Mouse (Mus musculus) thymus, adult 2 months (tissue): ENCODE data around the gene Grik1. TPM values are rescaled to one million over a fixed set of nuclear protein-coding genes. Genes with fewer than 3 reads are reported as not detected.

Experiments used
- DNase-seq: peaks from one replicate; pipeline ENCODE4 v3.0.0; 2021
- H3K27ac ChIP-seq: fragments of 200-500 bp; 2 replicates; pipeline ENCODE4 v1.5.1; 2012; ENCODE audit warnings: low read length, control low read depth; ENCODE audit not compliant: control insufficient read depth, insufficient read depth
- H3K27me3 ChIP-seq: fragments of 200-500 bp; 2 replicates; pipeline ENCODE4 v1.6.1; 2012; ENCODE audit warnings: mild to moderate bottlenecking, low read length, moderate library complexity, mixed read lengths; ENCODE audit not compliant: control insufficient read depth, insufficient read depth
- H3K36me3 ChIP-seq: fragments of 200-500 bp; 2 replicates; pipeline ENCODE4 v1.6.1; 2012; ENCODE audit warnings: mild to moderate bottlenecking, low read length, moderate library complexity; ENCODE audit not compliant: control insufficient read depth, insufficient read depth
- H3K4me1 ChIP-seq: fragments of 200-500 bp; replicated peaks from 2 replicates; pipeline ENCODE4 v1.6.1; 2012; ENCODE audit warnings: low read length; ENCODE audit not compliant: control insufficient read depth, insufficient read depth
- H3K4me3 ChIP-seq: fragments of 200-500 bp; 2 replicates; pipeline ENCODE4 v1.5.1; 2012; ENCODE audit warnings: mild to moderate bottlenecking, low read length, control low read depth, moderate library complexity; ENCODE audit not compliant: control insufficient read depth, insufficient read depth
- CTCF ChIP-seq: fragments of 200-500 bp; IDR thresholded peaks from 2 replicates; pipeline ENCODE4 v1.5.1; 2012; ENCODE audit warnings: mild to moderate bottlenecking, control low read depth, low read length, moderate library complexity, borderline replicate concordance; ENCODE audit not compliant: control insufficient read depth, poor library complexity, insufficient read depth; ENCODE audit errors: extremely low read depth
- POLR2A ChIP-seq: fragments of 200-500 bp; IDR thresholded peaks from 2 replicates; pipeline ENCODE4 v1.6.1; 2012; ENCODE audit warnings: mild to moderate bottlenecking, low read length, control low read depth, moderate library complexity; ENCODE audit not compliant: control insufficient read depth, poor library complexity, insufficient read depth; ENCODE audit errors: extremely low read depth
- WGBS: fragments of 180-500 bp; shearing (Covaris S2); methylation state at CpG from one replicate; pipeline ENCODE4 v1.1.7; 2018; 5-methylcytosine and 5-hydroxymethylcytosine counted together
- polyA plus RNA-seq: library from polyadenylated mRNA; depleted of rRNA; stranded (reverse); fragments of >200 nt; gene quantifications from 2 replicates; pipeline ENCODE4 v1.2.3, GENCODE M21; 2012

Grik1 gene
- polyA plus RNA-seq, 1 experiment, result 0.04 TPM

DNA sequence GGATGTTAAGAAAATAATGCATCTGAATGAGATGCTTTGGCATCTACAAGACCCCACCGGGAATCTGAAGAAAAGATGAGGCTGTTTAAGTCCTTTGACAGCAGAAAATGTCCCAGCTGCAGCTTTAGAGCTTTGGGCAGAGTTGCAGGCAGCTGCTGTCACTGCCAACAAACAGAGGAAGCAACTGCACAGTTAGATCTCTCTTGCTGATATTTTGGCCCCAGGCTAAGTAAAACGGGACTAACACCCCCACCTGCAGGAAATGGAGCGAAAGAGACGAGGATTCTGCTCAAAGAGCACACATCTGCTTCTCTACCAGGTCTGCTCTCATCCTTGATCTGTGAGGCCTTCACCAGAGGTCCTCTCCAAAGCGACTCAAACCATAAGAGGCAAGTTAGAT is 77.5 kb downstream of the Grik1 start:
- TF ChIP-seq POLR2A (no peak), CTCF (no peak)
- Histone ChIP-seq H3K27me3 (no peaks in the 10 kb centered on the region), H3K4me3 (no peak overlapping the region), H3K27ac (no peak overlapping the region), H3K4me1 (no peaks in the 10 kb centered on the region), H3K36me3 (no peaks in the 10 kb centered on the region)
- 32% methylated on average over 5 of the region's 5 CpGs for WGBS
- peak; percentile 57 for DNase-seq

- no peak overlapping the region for H3K4me3 ChIP-seq
- 62% methylated on average over 8 of the region's 8 CpGs for WGBS
- H3K36me3 ChIP-seq, result no peaks in the 10 kb centered on the region
- H3K27ac ChIP-seq, result no peak overlapping the region
- TF ChIP-seq POLR2A, result no peak
- TF ChIP-seq CTCF, result no peak
- H3K27me3 ChIP-seq, result no peaks in the 10 kb centered on the region
- DNase-seq, result peak; percentile 46
- no peaks in the 10 kb centered on the region for H3K4me1 ChIP-seq
These were observed 78.2 kb downstream of the Grik1 start for GRCm38 (mm10) chr16:88211852-88212251.

DNA sequence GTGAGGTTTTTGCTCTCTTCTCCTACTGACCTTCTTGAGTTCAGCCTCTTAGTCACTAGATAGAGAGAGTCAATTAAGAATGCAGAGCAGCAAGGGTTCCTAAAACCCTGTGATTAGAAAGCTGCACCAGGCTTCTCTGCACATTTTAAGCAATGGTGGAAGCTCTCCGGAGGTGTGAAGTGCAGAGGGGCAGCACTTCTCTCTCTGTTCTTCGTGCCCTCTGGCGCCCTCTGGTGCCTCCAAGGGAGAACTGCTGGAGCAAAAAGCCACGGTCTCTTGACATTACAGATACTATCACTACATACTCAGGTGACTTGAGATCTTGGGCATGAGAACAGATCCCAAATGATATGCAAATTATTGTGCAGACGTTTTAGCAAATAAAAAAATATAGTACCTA is 85.7 kb downstream of the Grik1 start:
- 4% methylated on average over 5 of the region's 5 CpGs for WGBS
- DNase-seq, result peak; percentile 71

DNA sequence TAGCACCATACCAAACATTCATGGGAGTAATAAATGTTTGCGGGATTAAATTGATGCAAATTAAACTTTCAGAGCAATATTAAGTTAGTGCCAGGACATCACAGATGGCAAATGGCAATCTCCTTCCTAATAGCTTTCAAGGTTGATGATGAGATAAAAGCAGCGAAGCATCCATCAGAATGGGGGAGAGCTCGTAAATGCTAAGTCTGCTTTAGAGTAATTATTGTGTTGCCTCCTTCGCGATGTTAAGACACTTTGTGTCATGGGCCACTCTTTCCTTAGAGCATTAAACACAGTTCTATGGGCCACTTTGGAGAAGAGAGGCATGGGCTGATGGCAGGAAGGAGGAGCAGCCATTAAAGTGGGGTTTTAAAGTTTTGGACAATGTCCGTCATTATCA is 86.1 kb downstream of the Grik1 start:
- Histone ChIP-seq H3K27me3 (no peaks in the 10 kb centered on the region), H3K27ac (no peak overlapping the region), H3K4me1 (no peaks in the 10 kb centered on the region), H3K4me3 (no peak overlapping the region), H3K36me3 (no peaks in the 10 kb centered on the region)
- TF ChIP-seq CTCF (no peak), POLR2A (no peak)
- WGBS, result 88% methylated on average over 6 of the region's 6 CpGs
- DNase-seq, result no peak

More for the DNA sequence above, 85.7 kb downstream of the Grik1 start:
- no peak for TF ChIP-seq POLR2A
- peak; percentile 67; the same call in 1 of the 2 replicates for TF ChIP-seq CTCF
- Histone ChIP-seq H3K27me3 (no peaks in the 10 kb centered on the region), H3K36me3 (no peaks in the 10 kb centered on the region), H3K4me3 (no peak overlapping the region), H3K27ac (no peak overlapping the region), H3K4me1 (no peaks in the 10 kb centered on the region)

DNA sequence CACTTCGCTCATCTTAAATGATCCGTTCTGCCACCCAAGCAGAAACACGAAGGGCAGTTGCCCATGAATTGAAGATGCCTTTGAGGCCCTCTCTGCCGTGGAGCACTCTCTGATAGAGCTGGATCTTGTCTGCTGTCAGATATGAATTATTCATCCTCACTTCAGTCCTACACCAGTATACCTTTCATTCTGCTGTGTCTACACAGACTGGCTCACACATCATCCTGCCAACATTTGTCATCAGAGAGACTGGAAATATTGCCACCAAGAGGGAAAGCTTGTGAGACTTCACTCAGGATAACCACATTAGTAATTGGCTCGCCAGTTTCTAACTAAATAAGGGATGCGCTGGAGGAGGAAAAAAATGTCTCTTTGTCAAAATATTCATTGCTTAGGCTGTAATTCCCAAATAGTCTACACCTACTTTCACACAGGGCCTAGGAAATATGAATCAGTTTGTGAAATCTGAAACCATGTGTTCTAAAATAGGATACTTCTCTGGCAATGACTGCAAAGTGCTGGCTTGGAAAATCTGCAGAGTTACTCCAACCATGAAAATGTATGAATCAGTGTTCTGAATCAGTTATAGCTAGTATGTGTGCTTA is 102.5 kb downstream of the Grik1 start:
- no peak for DNase-seq
- TF ChIP-seq POLR2A (no peak), CTCF (no peak)
- no peaks in the 10 kb centered on the region for H3K36me3 ChIP-seq
- H3K4me3 ChIP-seq, result no peak overlapping the region
- no peak overlapping the region for H3K27ac ChIP-seq
- H3K4me1 ChIP-seq, result no peaks in the 10 kb centered on the region
- 91% methylated on average over 6 of the region's 6 CpGs for WGBS
- H3K27me3 ChIP-seq, result no peaks in the 10 kb centered on the region

- DNase-seq, result no peak
- TF ChIP-seq CTCF (no peak), POLR2A (no peak)
- Histone ChIP-seq H3K27me3 (no peaks in the 10 kb centered on the region), H3K36me3 (no peaks in the 10 kb centered on the region), H3K4me1 (no peaks in the 10 kb centered on the region), H3K4me3 (no peak overlapping the region), H3K27ac (no peak overlapping the region)
- WGBS, result 87% methylated on average over 6 of the region's 6 CpGs
These were observed 111.3 kb downstream of the Grik1 start for GRCm38 (mm10) chr16:88178813-88179212.

GRCm38 (mm10) chr16:88177364-88177763 is 112.7 kb downstream of the Grik1 start:
- Histone ChIP-seq H3K27me3 (no peaks in the 10 kb centered on the region), H3K4me1 (no peaks in the 10 kb centered on the region), H3K4me3 (no peak overlapping the region), H3K27ac (no peak overlapping the region), H3K36me3 (no peaks in the 10 kb centered on the region)
- TF ChIP-seq POLR2A, result no peak
- no peak for TF ChIP-seq CTCF
- WGBS, result 81% methylated on average over 3 of the region's 3 CpGs
- no peak for DNase-seq
